Mouse (Mus musculus): ENCODE measurements around the gene Oosp2. TPM values are rescaled to one million over a fixed set of nuclear protein-coding genes. Genes with fewer than 3 reads are reported as not detected.

The Oosp2 gene
- polyA plus RNA-seq, 1 experiment from 2014 or later = not detected

GRCm38 (mm10) chr19:11634330-11634729 lies 26.0 kb downstream of the Oosp2 start:
- WGBS = 78% methylated on average over 2 of the region's 2 CpGs

DNA sequence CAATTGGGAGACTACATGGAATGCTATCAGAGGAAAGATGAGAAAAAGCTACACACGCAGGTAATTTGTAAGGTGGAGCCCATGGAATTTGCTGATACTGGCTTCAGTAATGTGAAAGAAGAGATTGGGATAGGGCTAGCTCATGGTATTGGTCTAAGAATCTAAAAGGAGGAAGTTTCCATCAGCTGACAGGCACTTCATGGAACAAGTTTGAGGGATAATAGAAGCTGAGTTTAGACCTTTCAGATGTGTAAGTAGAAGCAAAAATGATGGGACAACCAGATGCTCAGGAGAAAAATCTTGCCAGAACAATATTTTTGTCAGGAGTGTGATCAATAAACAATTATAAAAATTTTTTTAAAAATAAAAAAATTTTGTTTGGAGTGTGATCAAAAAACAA lies 26.6 kb downstream of the Oosp2 start:
- H3K27me3 ChIP-seq = no peaks in the 10 kb centered on the region
- no peaks in the 10 kb centered on the region for H3K36me3 ChIP-seq
- H3K4me1 ChIP-seq = no peaks in the 10 kb centered on the region
- H3K9me3 ChIP-seq (replicated peaks) = no peaks in the 10 kb centered on the region
- H3K9ac ChIP-seq = no peak overlapping the region
- 86% methylated on average over 1 of the region's 1 CpGs for WGBS
- no peak for ATAC-seq (ENCODE audit: insufficient number of reproducible peaks, low FRiP score, low TSS enrichment, low read depth)
- no peak overlapping the region for H3K4me2 ChIP-seq (replicated peaks)
- H3K27ac ChIP-seq (replicated peaks) = no peak overlapping the region
- no peak overlapping the region for H3K4me3 ChIP-seq (replicated peaks)

More at GRCm38 (mm10) chr19:11634330-11634729, 26.0 kb downstream of the Oosp2 start:
- no peak overlapping the region for H3K27ac ChIP-seq (replicated peaks)
- no peak for ATAC-seq (ENCODE audit: insufficient number of reproducible peaks, low FRiP score, low TSS enrichment, low read depth)
- no peaks in the 10 kb centered on the region for H3K27me3 ChIP-seq
- no peaks in the 10 kb centered on the region for H3K9me3 ChIP-seq (replicated peaks)
- no peak overlapping the region for H3K4me3 ChIP-seq (replicated peaks)
- no peaks in the 10 kb centered on the region for H3K4me1 ChIP-seq
- no peak overlapping the region for H3K9ac ChIP-seq
- H3K36me3 ChIP-seq = no peaks in the 10 kb centered on the region
- no peak overlapping the region for H3K4me2 ChIP-seq (replicated peaks)

DNA sequence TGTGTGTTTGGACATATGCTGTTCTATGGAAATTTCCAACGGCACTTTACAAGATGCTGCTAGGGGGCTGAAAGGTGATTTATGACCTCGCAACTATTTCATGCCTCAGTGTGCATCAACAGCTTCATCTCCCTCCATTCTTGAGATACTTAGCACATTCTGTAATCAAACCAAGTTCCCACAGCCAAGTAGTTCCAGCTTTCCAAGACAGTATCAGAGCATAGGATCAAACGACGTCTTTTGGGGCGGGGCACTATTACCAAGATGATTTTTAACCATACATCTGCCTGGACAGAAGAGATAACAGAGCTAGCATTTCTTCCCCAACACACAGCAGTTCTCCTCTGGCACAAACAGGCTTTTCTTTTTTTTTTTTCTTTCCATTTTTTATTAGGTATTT lies 35.1 kb downstream of the Oosp2 start:
- no peak overlapping the region for H3K9ac ChIP-seq
- no peaks in the 10 kb centered on the region for H3K9me3 ChIP-seq (replicated peaks)
- ATAC-seq (ENCODE audit: insufficient number of reproducible peaks, low FRiP score, low TSS enrichment, low read depth) = no peak
- no peak overlapping the region for H3K4me3 ChIP-seq (replicated peaks)
- no peaks in the 10 kb centered on the region for H3K27me3 ChIP-seq
- H3K4me2 ChIP-seq (replicated peaks) = no peak overlapping the region
- H3K36me3 ChIP-seq = no peaks in the 10 kb centered on the region
- H3K27ac ChIP-seq (replicated peaks) = no peak overlapping the region
- no peaks in the 10 kb centered on the region for H3K4me1 ChIP-seq
- WGBS = 70% methylated on average over 5 of the region's 5 CpGs

DNA sequence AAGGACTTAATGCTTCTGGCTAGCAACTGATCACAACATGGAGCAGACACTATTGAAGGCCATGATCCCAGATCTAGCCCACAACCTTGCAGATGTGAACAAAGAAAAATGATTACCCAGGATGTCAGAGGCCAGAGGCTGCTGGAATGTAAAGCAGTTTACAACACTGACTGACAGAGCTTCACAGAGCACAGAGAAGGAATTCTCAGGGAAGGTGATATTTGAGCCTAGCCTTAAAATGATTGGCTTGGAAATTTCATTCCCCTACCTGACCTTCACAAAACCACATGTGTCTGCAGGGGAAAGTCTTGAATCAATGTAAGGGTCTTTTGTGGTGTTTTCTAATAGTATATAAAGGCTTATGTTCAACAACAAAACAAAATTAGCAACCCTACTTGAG lies 35.6 kb downstream of the Oosp2 start:
- no peak for ATAC-seq (ENCODE audit: insufficient number of reproducible peaks, low FRiP score, low TSS enrichment, low read depth)
- H3K4me3 ChIP-seq (replicated peaks) = no peak overlapping the region
- no peaks in the 10 kb centered on the region for H3K9me3 ChIP-seq (replicated peaks)
- no peak overlapping the region for H3K9ac ChIP-seq
- no peaks in the 10 kb centered on the region for H3K36me3 ChIP-seq
- H3K27ac ChIP-seq (replicated peaks) = no peak overlapping the region
- H3K4me1 ChIP-seq = no peaks in the 10 kb centered on the region
- H3K4me2 ChIP-seq (replicated peaks) = no peak overlapping the region
- no peaks in the 10 kb centered on the region for H3K27me3 ChIP-seq

DNA sequence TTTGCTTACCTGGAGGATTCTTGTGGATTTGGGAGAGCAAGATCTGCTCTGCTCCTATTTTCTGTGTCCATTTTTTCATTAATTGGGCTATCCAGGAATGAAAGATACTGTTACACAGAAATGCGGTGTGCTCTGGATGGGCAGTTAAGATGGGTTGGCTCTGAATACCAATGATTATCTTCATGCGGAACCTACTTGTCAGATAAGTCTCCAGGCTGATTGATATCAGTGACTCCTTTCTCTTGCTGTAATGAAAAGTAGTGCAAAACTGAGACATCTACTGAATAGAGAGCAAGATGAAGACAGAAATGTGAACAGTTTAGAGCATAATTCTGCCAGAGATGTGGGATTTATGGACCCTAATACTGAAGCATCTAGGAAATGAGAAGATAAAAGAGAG lies 36.8 kb downstream of the Oosp2 start, which contains the start of gene Ms4a2:
TSS of gene Ms4a2 (minus strand) at position 169 of the 400 bp plus-strand sequence.
- Histone ChIP-seq H3K27ac (replicated peaks) (no peak within 1 kb of the TSS), H3K27me3 (no peaks in the 10 kb centered on the region), H3K36me3 (no peaks in the 10 kb centered on the region), H3K4me2 (replicated peaks) (no peak within 1 kb of the TSS), H3K4me1 (no peaks in the 10 kb centered on the region), H3K9ac (no peak within 1 kb of the TSS), H3K4me3 (replicated peaks) (no peak within 1 kb of the TSS), H3K9me3 (replicated peaks) (no peaks in the 10 kb centered on the region)
- no peak for ATAC-seq (ENCODE audit: insufficient number of reproducible peaks, low FRiP score, low TSS enrichment, low read depth)
- WGBS = 78% methylated on average over 2 of the region's 2 CpGs

- ATAC-seq (ENCODE audit: insufficient number of reproducible peaks, low FRiP score, low TSS enrichment, low read depth) = no peak
- H3K9me3 ChIP-seq (replicated peaks) = no peaks in the 10 kb centered on the region
These were observed 42.4 kb downstream of the Oosp2 start for GRCm38 (mm10) chr19:11617983-11618382.

DNA sequence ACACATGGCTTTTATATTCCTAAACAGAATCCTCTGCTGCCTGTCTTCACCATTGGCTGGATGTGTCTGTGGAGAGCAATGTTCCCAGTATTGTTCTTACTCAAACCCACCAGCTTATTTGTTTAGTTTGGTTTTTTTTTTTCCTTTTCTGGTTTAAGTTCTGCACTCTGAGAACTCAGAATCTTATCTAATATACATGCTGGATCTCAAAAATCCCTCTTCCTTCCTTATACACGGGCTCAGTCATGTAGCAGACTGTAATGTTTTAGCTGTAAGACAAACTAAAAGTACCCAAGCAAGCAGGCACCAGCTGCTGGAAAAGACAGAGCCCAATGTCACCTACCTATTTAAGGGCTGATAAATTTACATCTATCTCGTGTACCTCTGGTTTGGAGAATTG lies 45.6 kb downstream of the Oosp2 start:
- H3K36me3 ChIP-seq = no peaks in the 10 kb centered on the region
- H3K4me2 ChIP-seq (replicated peaks) = no peak overlapping the region
- no peak overlapping the region for H3K9ac ChIP-seq
- WGBS = 58% methylated on average over 2 of the region's 2 CpGs
- H3K27ac ChIP-seq (replicated peaks) = no peak overlapping the region
- no peaks in the 10 kb centered on the region for H3K9me3 ChIP-seq (replicated peaks)
- no peaks in the 10 kb centered on the region for H3K27me3 ChIP-seq
- no peaks in the 10 kb centered on the region for H3K4me1 ChIP-seq
- H3K4me3 ChIP-seq (replicated peaks) = no peak overlapping the region
- no peak for ATAC-seq (ENCODE audit: insufficient number of reproducible peaks, low FRiP score, low TSS enrichment, low read depth)

More at GRCm38 (mm10) chr19:11617983-11618382, 42.4 kb downstream of the Oosp2 start:
- H3K27me3 ChIP-seq = no peaks in the 10 kb centered on the region
- H3K4me2 ChIP-seq (replicated peaks) = no peak overlapping the region
- H3K4me1 ChIP-seq = no peaks in the 10 kb centered on the region
- no peak overlapping the region for H3K9ac ChIP-seq
- H3K27ac ChIP-seq (replicated peaks) = no peak overlapping the region
- H3K36me3 ChIP-seq = no peaks in the 10 kb centered on the region
- no peak overlapping the region for H3K4me3 ChIP-seq (replicated peaks)

GRCm38 (mm10) chr19:11613776-11614443 lies 46.4 kb downstream of the Oosp2 start:
- Histone ChIP-seq H3K4me2 (replicated peaks) (no peak overlapping the region), H3K9ac (no peak overlapping the region)

GRCm38 (mm10) chr19:11613084-11613483 lies 47.3 kb downstream of the Oosp2 start:
- Histone ChIP-seq H3K9me3 (replicated peaks) (no peaks in the 10 kb centered on the region), H3K4me1 (no peaks in the 10 kb centered on the region), H3K4me3 (replicated peaks) (no peak overlapping the region), H3K27me3 (no peaks in the 10 kb centered on the region), H3K36me3 (no peaks in the 10 kb centered on the region), H3K9ac (no peak overlapping the region), H3K27ac (replicated peaks) (no peak overlapping the region), H3K4me2 (replicated peaks) (no peak overlapping the region)
- 84% methylated on average over 1 of the region's 1 CpGs for WGBS
- no peak for ATAC-seq (ENCODE audit: insufficient number of reproducible peaks, low FRiP score, low TSS enrichment, low read depth)

More at GRCm38 (mm10) chr19:11613776-11614443, 46.4 kb downstream of the Oosp2 start:
- Histone ChIP-seq H3K36me3 (no peaks in the 10 kb centered on the region), H3K9me3 (replicated peaks) (no peaks in the 10 kb centered on the region), H3K4me1 (no peaks in the 10 kb centered on the region), H3K27me3 (no peaks in the 10 kb centered on the region), H3K4me3 (replicated peaks) (no peak overlapping the region), H3K27ac (replicated peaks) (no peak overlapping the region)
- no peak for ATAC-seq (ENCODE audit: insufficient number of reproducible peaks, low FRiP score, low TSS enrichment, low read depth)
- 75% methylated on average over 8 of the region's 8 CpGs for WGBS

DNA sequence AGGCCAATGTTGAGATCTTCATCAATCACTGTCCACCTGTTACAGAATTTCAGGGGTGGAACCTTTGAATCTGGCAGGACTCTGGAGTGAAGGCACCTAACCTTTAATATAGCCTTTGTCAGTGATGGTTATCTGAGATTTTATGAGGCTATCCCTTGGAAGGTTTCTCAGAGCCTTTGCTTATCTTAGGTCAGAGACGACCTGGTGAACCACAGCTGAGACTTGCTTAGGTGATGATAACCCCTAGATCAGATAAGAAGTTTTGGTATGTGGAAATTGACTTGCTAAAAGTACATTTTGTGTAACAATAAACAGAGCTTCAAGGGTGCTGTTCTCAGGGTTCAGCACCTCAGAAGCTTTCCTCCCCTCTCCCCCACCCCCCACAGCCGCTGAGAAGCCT lies 48.1 kb downstream of the Oosp2 start:
- WGBS = 51% methylated on average over 2 of the region's 2 CpGs

DNA sequence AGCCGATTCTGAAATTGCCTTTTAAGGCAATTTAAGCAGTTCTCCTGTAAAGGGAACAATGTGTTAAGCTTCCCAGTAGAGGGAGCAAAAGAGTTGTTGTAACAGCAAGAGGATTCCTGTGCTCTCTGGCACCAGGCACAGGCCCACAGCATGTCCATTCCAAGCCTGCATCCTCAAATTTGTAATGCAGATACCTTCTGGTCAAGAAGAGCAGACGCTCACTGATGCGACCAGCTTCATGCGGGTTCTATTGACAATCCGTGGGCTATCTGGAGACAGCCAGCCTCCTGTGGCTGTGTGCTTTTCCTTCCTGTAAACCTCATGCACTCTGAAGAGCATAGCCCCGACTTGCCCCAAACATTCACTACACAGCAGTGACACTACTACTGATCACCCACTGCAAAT lies 48.8 kb downstream of the Oosp2 start:
- 26% methylated on average over 6 of the region's 6 CpGs for WGBS
- ATAC-seq (ENCODE audit: insufficient number of reproducible peaks, low FRiP score, low TSS enrichment, low read depth) = no peak; the same call in 1 of the 2 replicates

More for the DNA sequence above, 48.1 kb downstream of the Oosp2 start:
- no peak overlapping the region for H3K27ac ChIP-seq (replicated peaks)
- no peaks in the 10 kb centered on the region for H3K27me3 ChIP-seq
- H3K4me2 ChIP-seq (replicated peaks) = no peak overlapping the region
- no peaks in the 10 kb centered on the region for H3K9me3 ChIP-seq (replicated peaks)
- no peak overlapping the region for H3K9ac ChIP-seq
- ATAC-seq (ENCODE audit: insufficient number of reproducible peaks, low FRiP score, low TSS enrichment, low read depth) = no peak
- H3K4me3 ChIP-seq (replicated peaks) = no peak overlapping the region
- H3K4me1 ChIP-seq = no peaks in the 10 kb centered on the region
- no peaks in the 10 kb centered on the region for H3K36me3 ChIP-seq

DNA sequence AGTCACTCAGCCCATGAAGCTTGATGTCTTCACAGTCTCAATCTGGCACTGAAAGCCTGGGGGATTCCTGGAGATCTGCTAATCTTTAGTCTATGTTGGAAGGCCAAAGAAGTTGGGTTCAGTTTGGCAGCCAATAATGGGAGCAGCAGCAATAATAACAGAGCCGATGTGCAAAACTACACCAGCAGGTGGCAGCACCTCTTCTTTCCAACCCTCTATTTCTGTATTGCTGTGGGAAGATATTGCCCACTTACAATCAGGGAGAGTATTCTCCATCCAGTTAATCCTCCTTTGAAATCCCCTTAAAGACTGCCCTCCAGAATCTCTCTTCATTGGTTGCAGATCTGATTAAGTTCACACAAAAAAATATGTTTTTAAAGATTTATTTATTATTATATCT lies 52.2 kb downstream of the Oosp2 start:
- Histone ChIP-seq H3K9me3 (replicated peaks) (no peaks in the 10 kb centered on the region), H3K36me3 (no peaks in the 10 kb centered on the region), H3K4me3 (replicated peaks) (no peak overlapping the region), H3K9ac (no peak overlapping the region), H3K4me1 (no peaks in the 10 kb centered on the region), H3K27ac (replicated peaks) (no peak overlapping the region), H3K27me3 (no peaks in the 10 kb centered on the region), H3K4me2 (replicated peaks) (no peak overlapping the region)
- ATAC-seq (ENCODE audit: insufficient number of reproducible peaks, low FRiP score, low TSS enrichment, low read depth) = no peak
- 19% methylated on average over 1 of the region's 1 CpGs for WGBS

More for the DNA sequence above, 48.8 kb downstream of the Oosp2 start:
- no peak overlapping the region for H3K9ac ChIP-seq
- H3K27ac ChIP-seq (replicated peaks) = no peak overlapping the region
- H3K4me3 ChIP-seq (replicated peaks) = no peak overlapping the region
- no peaks in the 10 kb centered on the region for H3K27me3 ChIP-seq
- no peaks in the 10 kb centered on the region for H3K36me3 ChIP-seq
- H3K4me1 ChIP-seq = no peaks in the 10 kb centered on the region
- H3K4me2 ChIP-seq (replicated peaks) = no peak overlapping the region
- no peaks in the 10 kb centered on the region for H3K9me3 ChIP-seq (replicated peaks)
